Comparison of ENCODE assay signal across 11 mouse cellular contexts in the genomic region with DNA sequence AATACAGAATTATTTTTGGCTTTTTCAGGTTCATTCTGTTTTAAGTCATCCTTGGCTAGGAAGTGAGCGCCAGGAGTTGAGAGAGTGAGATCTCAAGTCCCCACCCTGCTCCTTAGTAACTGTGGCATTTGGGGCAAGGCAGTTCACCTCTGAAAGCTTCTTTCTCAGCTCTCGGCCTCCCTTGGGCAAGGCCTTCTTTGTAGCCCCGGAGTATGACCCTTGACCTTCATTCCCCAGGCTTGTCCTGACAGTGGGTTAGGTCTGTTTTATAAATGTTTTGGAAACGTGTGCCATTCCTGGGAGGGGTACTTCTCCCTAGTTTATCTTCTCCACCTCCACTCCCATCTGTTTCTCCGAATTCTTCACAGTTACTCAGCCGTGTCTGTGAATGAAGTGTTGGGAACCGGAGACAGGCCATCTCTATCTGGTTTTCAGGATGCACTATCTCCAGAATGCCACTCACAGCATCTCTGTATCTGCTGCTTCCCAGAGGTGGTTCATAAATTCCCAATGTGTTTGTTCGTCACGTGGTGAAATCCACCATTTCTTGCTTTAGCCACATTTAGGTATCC.
DNase-seq lines count a peak whose midpoint lies in the region; ATAC-seq and TF ChIP-seq lines count a peak whose summit lies in the region.
"Had no signal": no experiment of that assay in that cellular context is flagged by ENCODE, and none has a peak within 500 bp of the region (broad histone marks: within the 10 kb centered on the region; RNA-seq: fewer than 3 reads in every experiment).

No protein-coding gene starts in this region.

- intact Hi-C loops in left cerebral cortex, adult 2 months (cut with DNase I), result loop anchor here (2.0 kb wide), 3 partner anchors 35 to 139 kb away; partner anchors contain the start of gene Eif4g2

- H3K9me3 ChIP-seq in embryonic facial prominence, embryonic 12.5 days, result no peaks in the 10 kb centered on the region
- no peaks in the 10 kb centered on the region for H3K9me3 ChIP-seq in forebrain, embryonic 12.5 days
- H3K9me3 ChIP-seq in hindbrain, embryonic 13.5 days, result no peaks in the 10 kb centered on the region
- H3K9me3 ChIP-seq: midbrain, embryonic 12.5 days had no signal

- H3K27me3 ChIP-seq in embryonic facial prominence, embryonic 12.5 days, result no peaks in the 10 kb centered on the region
- no peaks in the 10 kb centered on the region for H3K27me3 ChIP-seq in forebrain, embryonic 12.5 days
- no peaks in the 10 kb centered on the region for H3K27me3 ChIP-seq in hindbrain, embryonic 13.5 days
- H3K27me3 ChIP-seq: midbrain, embryonic 12.5 days; Patski had no signal

- peak; percentile 14 to 46 for DNase-seq in frontal cortex, adult 2 months (ENCODE audit: extremely low spot score in 1 of 2, low spot score in 1 of 2)
- DNase-seq in frontal cortex, postnatal 14 days (ENCODE audit: low spot score in 2 of 2), result no peak
- DNase-seq in left cerebral cortex, adult 2 months (ENCODE audit: extremely low spot score in 1 of 2, low spot score in 2 of 2), result no peak
- DNase-seq in left cerebral cortex, adult 11 months (ENCODE audit: low spot score), result no peak

- no peak overlapping the region for H3K9ac ChIP-seq in embryonic facial prominence, embryonic 12.5 days
- H3K9ac ChIP-seq in forebrain, embryonic 12.5 days, result no peak overlapping the region
- H3K9ac ChIP-seq in hindbrain, embryonic 13.5 days, result no peak overlapping the region
- H3K9ac ChIP-seq: midbrain, embryonic 12.5 days had no signal

- no peaks in the 10 kb centered on the region for H3K36me3 ChIP-seq in embryonic facial prominence, embryonic 12.5 days
- H3K36me3 ChIP-seq in macrophage (ENCODE audit: inconsistent target), result no peaks in the 10 kb centered on the region
- no peaks in the 10 kb centered on the region for H3K36me3 ChIP-seq in forebrain, embryonic 12.5 days (replicated peaks)
- no peaks in the 10 kb centered on the region for H3K36me3 ChIP-seq in hindbrain, embryonic 13.5 days
- H3K36me3 ChIP-seq: midbrain, embryonic 12.5 days had no signal

- 46% methylated on average over 9 of the region's 9 CpGs for WGBS in embryonic facial prominence, embryonic 12.5 days
- 97% methylated on average over 9 of the region's 9 CpGs for WGBS in macrophage (ENCODE audit: missing documents)
- 69% methylated on average over 9 of the region's 9 CpGs for WGBS in forebrain, embryonic 12.5 days
- whole genome bisulfite sequencing in hindbrain, embryonic 13.5 days, result 57% methylated on average over 9 of the region's 9 CpGs

- H3K79me2 ChIP-seq in macrophage (ENCODE audit: inconsistent target), result no peaks in the 10 kb centered on the region

- no peak for ATAC-seq in embryonic facial prominence, embryonic 12.5 days (ENCODE audit: insufficient number of reproducible peaks, insufficient read depth, low FRiP score, low TSS enrichment)
- no peak for ATAC-seq in forebrain, embryonic 12.5 days (ENCODE audit: low FRiP score)
- no peak for ATAC-seq in hindbrain, embryonic 13.5 days (ENCODE audit: low FRiP score)
- ATAC-seq: Patski had no signal

- H3K4me2 ChIP-seq in embryonic facial prominence, embryonic 12.5 days (replicated peaks), result no peak overlapping the region
- H3K4me2 ChIP-seq in forebrain, embryonic 12.5 days, result no peak overlapping the region
- no peak overlapping the region for H3K4me2 ChIP-seq in hindbrain, embryonic 13.5 days
- H3K4me2 ChIP-seq: liver, embryonic 11.5 days; midbrain, embryonic 12.5 days had no signal

- H3K27ac ChIP-seq in left cerebral cortex, adult 2 months, result peak overlapping the region; percentile 16; the same call in 1 of the 2 replicates
- peak overlapping the region; percentile 69; the same call in 1 of the 2 replicates for H3K27ac ChIP-seq in embryonic facial prominence, embryonic 12.5 days
- H3K27ac ChIP-seq in macrophage, result peak overlapping the region; percentile 94
- H3K27ac ChIP-seq in forebrain, embryonic 12.5 days, result no peak overlapping the region
- no peak overlapping the region for H3K27ac ChIP-seq in hindbrain, embryonic 13.5 days
- H3K27ac ChIP-seq: midbrain, embryonic 12.5 days had no signal

- no peak overlapping the region for H3K4me3 ChIP-seq in left cerebral cortex, adult 2 months
- H3K4me3 ChIP-seq in embryonic facial prominence, embryonic 12.5 days, result no peak overlapping the region
- peak overlapping the region; percentile 16; the same call in 1 of the 2 replicates for H3K4me3 ChIP-seq in macrophage (ENCODE audit: inconsistent target)
- H3K4me3 ChIP-seq in forebrain, embryonic 12.5 days (replicated peaks), result no peak overlapping the region
- H3K4me3 ChIP-seq in hindbrain, embryonic 13.5 days, result no peak overlapping the region
- H3K4me3 ChIP-seq: midbrain, embryonic 12.5 days had no signal

- no peak for TF ChIP-seq CTCF in left cerebral cortex, adult 2 months (IDR thresholded peaks at IDR 0.05)

- peaks cover 13% of the 10 kb centered on the region for H3K4me1 ChIP-seq in embryonic facial prominence, embryonic 12.5 days
- H3K4me1 ChIP-seq in forebrain, embryonic 12.5 days, result peaks cover 5% of the 10 kb centered on the region; the same call in 1 of the 2 replicates
- H3K4me1 ChIP-seq in hindbrain, embryonic 13.5 days (replicated peaks), result peaks cover 9% of the 10 kb centered on the region; the same call in 1 of the 2 replicates

Comparison
In these comparisons a context has a peak if more than half of its experiments do, and no peak if none do; other contexts are left out.
1. DNase-seq: peak in frontal cortex, adult 2 months (2 of 2); none in frontal cortex, postnatal 14 days (0 of 2), left cerebral cortex, adult 2 months (0 of 2) and left cerebral cortex, adult 11 months (single experiment).
2. H3K27ac ChIP-seq: peak in left cerebral cortex, adult 2 months (single experiment), embryonic facial prominence, embryonic 12.5 days (single experiment) and macrophage (single experiment); none in forebrain, embryonic 12.5 days (single experiment) and hindbrain, embryonic 13.5 days (single experiment).